Mouse (Mus musculus) testis, postnatal 10 days (tissue): ENCODE measurements at regions not wholly inside any gene's neighbourhood (a gene's known extent, or its start where the extent isn't known, plus 50 kb on each side); places are given as distances from the start of the nearest gene placed in this dataset.

Experiments used
- DNase-seq: peaks from one replicate; pipeline ENCODE4 v3.0.0; 2021; ENCODE audit warnings: low spot score

DNA sequence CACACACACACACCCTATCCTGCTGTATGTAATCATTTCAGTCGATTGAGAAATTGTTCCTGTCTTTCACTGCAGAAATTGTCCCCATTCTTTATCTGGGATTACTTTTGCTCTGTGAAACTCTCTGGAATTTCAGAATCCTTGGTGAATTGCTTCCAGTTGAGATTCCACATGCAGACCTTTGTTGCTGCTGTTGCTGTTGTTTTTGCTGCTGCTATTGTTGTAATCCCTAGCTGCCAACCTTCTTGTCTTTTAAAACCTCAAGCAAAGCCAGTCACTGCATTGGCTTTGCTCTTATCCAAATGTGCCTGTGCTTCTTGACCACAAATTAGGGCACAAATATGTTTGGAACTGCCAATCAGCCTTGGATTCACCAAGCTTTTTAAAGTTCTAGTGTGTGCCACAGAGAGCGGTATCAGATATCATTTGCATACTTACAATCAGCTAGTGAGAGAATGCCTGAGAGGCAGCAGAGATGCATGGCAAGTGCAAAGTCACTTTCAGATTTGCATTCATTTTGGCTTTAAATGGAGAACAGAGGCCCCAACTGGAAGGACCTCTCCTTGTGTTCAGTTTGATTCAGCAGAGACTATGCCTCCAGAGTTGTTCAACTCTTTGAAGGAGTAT, 1187.0 kb upstream of the Map3k7 start:
- DNase-seq = no peak

DNA sequence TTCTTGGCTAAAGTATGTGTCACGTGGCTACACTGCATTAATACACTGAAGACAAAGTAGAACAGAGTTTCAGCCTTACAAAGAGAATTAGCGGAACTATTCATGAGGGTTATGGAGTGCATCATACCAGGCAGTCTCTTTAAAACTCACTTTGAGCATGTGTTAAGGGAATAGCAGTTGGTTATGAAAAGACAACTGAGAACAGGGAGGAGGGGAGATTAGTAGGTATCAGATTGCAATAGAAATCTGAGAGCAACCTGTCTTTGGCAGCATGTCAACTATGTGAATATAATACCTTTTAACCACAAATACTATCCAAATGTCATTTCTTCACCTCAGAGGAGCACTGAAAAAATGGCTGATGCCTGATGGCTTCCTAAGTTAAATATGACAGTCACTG, 1182.2 kb upstream of the Map3k7 start:
- no peak for DNase-seq

DNA sequence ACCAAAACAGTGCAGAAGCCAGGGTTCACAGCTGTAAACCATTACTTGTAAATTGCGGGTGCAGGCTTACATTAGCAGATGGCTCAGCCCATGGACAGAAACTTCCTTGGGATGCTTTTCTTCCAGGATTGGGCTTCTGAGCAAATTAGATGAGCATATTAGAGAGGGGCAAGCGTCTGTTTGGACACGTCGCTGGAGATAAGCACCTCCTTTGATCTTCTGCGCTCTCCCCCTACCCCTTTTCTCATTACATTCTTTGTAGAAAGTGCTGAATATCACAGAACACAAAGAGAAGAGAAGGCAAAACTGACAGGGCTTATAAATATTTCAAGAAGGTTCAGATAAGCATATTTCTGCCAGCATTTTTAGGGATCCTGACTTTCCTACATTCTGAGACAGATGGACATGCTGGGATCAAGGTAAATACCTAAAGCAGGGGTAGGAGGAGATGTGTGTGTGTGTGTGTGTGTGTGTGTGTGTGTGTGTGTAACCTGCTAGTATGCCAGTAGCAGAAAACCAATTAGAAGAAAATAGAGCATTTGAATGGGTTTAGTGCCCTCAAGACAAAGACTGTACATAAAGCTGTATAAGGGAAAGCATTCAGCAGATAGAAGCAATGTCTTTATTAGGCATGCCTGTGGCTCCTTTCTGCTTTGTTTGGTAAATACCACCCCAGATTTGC, 1173.8 kb upstream of the Map3k7 start:
- DNase-seq = no peak

DNA sequence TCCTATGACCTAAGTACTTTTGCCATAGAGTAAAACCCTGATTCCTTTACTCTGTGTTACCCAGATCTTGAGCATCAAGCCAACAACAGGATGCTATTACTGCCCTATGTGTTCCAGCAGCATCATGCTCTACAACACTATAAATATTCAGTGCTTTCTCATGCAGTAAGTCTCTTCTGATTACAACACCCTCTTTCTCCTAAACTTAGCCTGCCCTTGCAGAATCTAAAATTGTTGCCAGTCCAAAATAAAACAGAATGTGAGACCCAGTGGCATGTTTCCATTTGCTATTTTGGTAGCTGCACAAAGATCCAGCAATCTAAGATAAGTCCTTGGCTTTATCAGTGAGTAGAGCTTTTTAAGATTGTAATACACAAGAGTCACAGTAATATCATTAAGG, 1154.1 kb upstream of the Map3k7 start:
- DNase-seq = no peak

DNA sequence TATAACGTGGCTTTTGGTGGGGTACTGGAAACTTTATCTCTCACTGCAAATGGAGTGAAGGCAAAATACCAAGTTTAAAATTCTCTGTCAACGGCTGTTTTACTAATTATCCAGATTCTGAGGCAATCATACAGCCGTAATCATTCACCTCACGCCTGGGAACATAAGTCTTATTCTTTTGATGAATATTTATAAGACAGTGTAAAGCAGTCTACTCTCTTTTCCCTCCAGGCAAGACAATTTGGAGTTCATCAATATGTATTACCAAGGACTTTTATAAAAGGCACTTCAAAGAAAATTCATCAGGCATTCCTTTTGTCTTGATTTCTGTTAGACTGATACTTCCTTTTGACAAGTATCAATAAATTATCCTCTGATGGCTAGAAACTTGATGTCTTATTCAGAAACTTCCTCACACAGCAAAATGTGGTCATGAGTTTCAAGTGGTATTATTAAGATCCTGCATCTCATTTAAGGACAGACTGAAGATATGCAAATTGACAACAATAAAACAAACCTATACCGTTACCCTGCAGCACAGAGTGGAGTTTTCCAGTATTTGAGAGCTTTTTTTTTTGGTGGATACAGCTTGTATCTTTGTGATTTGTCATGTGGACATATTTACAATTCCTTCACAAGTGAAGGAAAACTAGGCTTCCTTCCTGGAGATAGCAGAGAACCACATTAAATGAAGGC, 1108.4 kb upstream of the Map3k7 start:
- DNase-seq = no peak

DNA sequence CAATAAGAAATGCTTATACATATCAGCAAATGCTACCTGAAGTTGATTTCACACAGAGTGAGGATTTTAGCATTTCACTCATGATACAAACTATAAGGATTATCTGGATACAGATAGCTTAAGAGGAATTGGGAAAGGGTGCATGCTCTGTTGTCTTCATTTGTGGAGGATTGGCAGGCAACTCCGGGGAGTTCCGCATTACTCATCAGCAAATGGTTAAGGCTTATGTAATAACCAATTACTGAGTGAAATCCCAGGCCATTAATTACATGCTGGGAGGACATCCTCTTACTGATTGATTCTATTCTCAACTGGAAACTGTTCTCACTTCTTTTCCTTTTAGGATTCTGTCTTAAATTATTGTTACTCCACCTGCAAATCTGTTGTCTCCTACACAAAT, 1058.9 kb upstream of the Map3k7 start:
- DNase-seq = no peak

DNA sequence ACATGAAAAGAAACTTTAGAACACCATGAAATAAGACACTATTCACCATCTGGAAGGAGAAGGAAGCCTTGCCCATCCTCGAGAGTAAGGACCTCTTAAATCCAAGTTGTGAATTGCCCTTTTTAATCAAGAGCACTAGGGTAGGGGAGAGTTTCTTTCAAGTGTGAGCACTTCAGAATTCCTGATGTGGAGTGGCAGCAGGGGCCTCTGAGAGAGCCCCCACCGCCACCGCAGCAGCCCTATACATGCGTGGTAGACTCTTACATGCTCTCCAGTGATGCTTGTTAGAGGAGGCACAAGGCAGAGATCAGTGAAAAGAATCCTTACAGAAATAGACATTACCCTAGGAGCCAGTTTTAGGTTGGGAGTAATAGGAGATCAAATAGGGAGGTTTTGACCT, 1041.0 kb upstream of the Map3k7 start:
- no peak for DNase-seq

DNA sequence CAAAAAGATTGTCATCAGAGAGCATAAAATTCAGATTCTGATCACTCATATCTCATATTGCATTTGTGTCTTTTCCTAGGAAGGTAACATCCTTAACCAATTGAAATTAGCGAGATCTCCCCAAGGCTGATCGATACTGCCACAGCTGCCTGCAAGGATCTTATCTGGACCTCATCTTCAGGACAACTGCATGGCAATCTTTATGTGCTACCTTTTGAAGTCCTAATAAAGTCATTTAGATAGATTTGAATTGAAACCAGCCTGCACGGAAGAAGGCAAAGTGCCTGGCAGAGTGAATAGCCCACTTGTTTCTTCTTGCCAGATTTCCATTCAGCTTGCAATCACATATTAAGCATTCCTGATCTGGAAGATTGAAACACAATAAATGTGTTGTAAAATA, 1031.5 kb upstream of the Map3k7 start:
- no peak for DNase-seq

DNA sequence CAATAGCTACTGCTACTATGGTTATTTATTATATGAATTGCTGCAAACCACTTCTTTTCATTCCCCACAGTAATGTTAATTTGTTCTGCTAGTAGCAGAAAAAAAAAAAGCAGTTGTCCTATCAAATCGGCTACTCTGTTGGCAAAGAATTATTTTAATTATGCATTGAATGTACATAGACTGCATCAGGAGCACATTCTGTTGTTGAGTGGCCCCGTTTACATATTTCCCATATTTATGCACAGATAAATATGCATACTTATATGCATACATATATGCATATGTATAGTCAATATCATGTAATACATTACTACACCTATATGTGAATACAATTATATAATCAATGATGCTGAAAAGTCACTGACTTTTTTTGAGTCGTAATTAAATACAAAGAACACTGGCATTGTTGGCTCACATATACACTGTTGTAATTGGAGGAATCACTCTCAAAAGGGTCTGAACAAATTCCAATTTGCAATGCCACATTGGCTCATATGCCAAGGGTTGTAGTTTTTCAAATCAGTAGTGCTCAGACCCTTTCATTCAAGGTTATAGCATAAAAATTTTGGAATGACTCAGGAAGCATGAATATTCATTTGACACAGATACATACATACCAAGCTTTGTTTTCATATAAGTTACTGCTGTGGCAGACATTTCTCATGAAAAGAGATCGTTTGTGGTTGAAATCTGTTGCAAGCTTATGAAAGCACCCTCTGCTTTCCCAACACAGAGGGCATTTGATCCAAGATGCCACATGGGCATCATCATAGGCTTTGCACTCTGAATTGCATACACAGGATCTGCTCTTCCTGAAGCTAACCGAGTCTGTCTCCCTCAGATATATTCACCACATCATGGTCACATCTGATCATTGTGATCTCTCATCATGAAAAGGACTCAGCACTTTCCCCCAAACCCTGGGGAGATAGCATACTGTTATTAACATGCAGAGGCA, 1030.6 kb upstream of the Map3k7 start:
- DNase-seq = no peak

DNA sequence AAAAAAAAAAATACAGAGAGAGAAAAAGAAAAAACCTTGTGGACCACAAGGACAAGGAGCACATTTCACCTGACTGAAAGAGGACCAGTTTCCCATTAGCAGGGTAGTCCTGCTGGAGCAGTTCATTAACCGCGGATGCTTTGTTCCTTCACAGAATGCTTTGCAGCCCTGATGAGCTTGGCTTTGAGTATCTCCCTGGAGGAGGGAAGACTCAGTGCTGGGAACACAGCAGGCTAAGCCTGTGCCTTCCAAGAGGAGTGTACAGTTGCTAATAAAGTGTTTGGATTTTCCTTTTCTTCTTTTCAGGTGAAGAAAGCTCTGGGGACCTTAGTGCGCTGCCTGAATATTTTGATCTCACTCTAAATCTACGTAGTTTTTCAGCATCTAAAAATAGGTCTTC, 980.3 kb upstream of the Map3k7 start:
- DNase-seq = no peak

DNA sequence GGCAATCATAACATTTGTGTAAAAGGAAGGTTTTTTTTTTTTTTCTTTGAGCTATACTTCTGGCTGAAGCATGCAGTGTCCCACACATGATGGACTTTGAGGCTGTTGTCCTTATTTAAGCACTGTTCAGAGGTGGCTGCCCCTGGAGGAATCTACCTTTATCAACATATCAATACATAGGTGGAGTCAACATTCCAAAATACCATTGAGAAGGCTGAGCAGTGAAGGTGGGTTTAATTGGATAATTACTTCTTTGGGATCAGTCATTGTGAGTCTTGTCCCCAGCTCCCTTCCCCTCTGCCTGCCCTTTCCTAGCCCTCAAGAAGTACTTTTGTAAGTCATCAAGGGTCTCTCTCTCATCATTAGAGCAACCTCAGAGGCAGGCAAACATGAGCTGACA, 951.9 kb upstream of the Map3k7 start:
- DNase-seq = no peak

DNA sequence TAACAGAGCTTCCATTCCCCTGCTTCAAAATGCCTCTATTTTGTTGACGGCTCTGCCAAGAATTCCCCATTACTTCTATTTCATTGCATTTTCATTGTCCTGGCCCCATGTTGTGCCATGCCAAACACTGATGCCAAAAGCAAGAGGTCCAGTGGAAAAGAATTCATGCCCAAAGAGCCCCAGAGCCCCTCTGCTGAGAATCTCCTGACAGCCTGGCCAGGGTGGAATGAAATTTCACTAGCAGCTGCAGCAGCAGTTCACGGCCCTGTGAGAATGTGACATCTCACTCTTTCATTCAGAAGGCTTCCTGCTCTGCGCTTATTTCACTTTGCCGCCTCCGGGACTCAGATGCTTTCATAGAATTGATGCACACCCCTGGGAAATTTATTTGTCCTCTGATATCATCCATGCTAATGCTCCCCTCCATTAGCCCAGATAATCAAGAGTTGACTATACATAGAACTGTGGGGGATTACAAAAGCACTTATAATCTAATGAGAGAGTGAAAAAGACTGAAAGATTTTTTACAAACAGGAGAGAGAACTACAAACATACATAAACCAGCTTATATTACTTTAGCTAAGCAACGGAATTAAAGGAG, 911.7 kb upstream of the Map3k7 start:
- DNase-seq = no peak

DNA sequence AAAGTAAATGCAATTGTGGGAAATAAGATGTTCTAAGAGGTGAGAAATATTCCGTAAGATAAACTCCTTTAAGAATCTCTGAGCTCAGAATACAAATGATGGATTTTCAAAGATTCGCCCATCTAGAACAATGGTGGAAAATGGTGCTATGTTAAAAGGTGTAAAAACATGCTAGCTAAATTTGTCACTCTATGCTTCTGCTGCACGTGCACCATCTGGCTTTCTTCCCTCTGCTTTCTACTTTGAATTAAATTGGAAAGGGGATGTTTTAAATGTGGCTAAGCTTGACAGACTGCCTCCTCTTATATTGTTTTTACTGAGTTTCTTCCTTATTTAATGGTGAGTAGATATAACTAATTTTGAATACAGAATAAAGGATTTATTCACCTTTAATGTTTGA, 887.7 kb upstream of the Map3k7 start:
- DNase-seq = no peak

DNA sequence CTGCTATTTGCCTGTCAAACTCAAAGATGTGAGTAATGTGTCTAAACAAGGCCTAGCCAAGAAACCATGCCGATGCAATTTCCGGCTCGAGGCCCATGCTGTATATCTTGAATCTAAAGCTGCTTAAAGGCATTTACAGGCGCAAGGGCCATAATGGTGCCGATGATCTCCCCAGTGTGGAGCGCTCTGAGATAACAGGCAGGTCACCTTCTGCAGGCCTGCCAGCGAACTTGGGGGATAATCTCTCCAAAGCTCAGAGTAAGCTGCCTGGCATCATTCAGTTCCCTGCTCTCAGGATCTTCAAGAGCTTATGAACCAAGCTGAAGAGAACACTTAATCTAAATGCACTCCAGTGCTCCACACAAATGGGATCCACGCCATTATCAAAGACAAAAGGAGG, 842.3 kb upstream of the Map3k7 start:
- no peak for DNase-seq

DNA sequence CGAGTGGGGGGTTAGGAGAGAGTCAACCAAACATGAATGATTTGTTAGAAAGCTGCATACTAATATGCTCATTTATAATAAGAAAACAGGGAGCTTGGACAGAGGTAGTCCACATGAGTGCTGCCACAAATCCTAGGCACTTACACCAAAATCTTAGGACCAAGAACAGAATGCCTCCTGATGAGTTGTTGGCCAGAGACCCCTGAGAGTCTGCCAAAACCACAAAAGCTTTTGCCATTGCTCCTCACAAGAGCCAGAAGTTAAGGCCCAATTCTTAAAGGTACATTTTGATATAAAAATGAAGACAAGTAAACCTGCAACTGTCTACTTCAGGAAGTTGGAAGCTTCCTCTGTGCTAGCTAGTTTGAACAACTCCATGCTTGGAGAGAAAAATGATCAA, 820.7 kb upstream of the Map3k7 start:
- DNase-seq = no peak

DNA sequence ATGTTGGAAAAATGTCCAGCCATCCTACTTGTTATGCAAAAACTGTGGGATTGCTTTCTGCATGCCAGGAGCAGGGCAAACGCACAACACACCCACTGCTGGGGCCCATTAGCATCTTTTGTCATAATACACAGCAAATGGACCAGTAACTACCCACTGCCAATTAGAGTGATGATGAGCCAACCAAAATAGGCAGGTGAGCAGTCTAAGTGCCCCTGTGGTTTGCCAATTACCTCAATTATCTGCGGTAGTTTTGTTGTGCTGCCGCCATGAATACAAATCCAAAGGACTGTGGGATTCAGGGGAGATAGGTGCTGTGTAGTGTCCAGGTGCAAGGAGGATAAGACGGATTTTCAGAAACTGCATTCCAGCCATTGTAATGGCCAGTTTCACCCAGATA, 796.5 kb upstream of the Map3k7 start:
- no peak for DNase-seq

DNA sequence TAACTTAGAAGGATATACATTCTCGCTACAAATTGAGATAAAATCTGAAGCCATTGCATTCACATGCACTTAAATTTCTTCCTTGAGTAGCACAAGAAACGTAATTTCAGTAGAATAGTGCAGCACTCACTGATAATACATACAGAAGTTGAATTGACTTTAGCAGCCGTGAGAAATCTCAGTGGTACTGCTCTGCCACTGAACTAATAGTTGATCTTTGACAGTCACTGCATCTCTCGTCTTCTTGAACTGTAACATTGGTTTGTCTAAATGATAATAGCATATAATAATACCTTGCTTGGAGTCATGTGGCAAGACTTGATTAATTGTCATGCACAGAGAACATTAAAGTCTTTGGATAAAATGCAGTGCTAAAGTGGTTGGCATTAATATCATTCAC, 795.5 kb upstream of the Map3k7 start:
- DNase-seq = no peak

DNA sequence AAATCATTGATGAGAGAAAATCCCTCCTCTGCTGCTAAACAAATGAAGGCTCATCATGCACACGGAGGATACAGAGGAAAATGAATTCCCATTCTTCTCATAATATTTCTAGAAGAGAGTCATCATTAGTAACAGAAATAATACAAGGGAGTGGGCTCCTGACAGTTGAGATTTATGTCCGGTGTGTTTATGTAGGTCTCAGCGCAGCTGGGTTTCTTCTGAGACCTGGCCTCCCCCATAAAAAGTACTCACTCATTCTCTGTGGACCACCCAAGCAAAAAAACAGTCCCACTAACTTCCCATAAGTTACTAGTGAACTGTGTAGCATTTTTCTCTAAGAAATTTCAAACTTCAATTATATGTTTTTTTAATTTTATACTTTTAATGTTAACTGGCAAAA, 792.7 kb upstream of the Map3k7 start:
- DNase-seq = no peak

DNA sequence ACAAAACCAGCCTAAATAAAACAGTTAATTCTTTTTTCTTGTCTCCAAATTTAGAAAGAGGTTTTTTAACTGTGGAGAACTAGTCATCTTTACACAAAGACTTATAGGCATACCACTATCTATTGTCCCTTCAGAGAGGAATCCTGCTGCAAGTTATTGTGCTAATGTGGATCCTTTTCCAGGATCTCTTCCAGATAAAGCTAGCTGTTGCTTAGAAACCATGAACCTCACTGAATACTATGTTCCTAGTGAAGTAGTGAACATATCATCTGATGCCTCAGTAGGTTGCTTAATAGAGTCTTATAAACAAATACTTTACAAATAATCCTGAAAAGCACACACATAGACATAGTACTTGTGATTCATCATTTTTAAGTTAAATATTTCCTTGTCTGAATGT, 766.0 kb upstream of the Map3k7 start:
- no peak for DNase-seq

DNA sequence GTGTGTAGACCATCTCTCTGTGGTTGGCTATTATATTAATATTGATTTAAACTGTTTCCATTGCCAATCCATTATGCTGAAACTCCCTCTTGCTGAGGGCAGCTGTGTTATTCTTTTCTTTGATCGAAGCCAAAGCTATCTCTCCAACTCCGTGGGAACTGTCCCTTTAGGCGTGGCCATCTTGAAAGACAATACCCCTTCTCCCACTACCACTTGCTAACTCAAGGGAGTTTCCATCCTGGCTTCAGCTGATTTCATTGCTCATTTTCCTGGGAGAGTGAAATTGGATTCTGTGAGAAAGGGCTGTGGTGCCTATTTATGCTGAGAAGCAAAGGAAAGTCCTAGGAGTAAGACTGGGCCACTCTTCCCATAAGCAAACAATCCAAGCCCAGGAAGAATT, 760.6 kb upstream of the Map3k7 start:
- DNase-seq = no peak

DNA sequence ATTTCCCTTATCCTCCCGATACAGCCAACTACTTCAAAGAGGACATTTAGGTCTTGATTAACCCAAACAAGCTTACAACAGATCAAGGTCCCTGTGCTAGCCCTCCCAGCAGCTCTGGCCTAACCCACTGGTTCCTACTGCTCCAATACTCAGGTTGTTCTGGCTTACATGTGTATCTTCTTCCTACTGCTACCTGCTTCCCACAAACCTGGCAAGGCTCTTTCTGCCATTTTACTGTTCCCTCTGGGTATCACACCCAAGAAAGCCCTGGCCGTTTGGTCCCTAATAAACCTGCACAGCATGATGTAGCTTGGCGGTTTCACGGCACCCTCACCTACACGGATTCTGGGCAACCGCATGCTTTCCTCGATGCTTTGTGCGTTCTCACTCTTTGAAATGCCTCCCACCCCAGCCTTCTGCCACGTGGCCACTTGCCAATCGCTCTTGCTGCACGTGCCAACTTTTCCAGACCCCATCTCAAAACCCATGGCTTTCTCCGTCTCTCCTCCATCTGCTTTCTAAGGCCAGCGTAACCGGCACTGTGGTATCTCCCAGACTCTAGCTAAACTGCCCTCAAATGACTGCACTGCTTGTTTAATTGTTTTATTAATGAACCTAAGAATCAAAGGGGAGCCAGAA, 758.4 kb upstream of the Map3k7 start:
- DNase-seq = no peak

DNA sequence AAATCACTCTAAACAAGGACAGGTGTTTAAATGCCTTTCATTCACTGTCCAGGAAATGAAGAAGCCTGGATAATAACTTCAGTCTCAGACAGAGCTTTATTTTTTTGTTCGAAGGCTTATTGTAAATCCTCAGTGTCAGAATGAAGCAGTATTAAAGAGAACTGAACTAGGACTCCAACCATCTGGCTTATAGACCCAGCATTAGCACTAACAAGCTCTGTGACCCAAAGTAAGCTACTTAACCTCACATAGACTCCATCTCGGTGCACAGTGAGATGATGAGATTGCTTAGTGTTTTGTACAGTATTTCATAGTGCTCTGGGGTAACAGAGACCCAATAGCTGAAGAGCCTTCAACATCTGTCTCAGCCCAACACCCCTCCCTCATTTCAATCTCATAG, 738.2 kb upstream of the Map3k7 start:
- DNase-seq = no peak
